Mouse (Mus musculus): ENCODE measurements around the gene S100z. TPM values are rescaled to one million over a fixed set of nuclear protein-coding genes. Genes with fewer than 3 reads are reported as not detected.

The S100z gene
- total RNA-seq, 1 experiment from 2014 or later: not detected

DNA sequence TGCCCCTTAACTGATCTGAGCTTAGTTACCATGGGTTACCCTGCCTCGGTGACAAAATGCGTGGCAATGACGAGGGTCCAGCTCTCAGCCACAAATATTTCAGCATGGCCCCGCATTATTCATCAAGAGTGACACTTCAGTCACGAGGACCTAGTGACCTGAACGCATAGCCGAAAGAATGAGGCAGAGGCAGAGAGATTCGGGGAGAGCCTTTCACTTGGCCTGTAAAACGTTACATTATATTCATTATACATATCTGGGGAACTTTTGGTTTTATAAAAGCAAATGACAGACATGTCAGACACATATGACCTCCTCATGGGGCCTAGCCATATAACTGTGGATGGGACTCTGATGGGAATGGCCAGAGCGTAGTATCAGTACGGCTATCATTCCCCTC lies 33.7 kb downstream of the S100z start, which contains the start of gene Crhbp:
Gene Crhbp (minus strand): TSS at position 101 of the 400 bp plus-strand sequence.
- DNase-seq: no peak

DNA sequence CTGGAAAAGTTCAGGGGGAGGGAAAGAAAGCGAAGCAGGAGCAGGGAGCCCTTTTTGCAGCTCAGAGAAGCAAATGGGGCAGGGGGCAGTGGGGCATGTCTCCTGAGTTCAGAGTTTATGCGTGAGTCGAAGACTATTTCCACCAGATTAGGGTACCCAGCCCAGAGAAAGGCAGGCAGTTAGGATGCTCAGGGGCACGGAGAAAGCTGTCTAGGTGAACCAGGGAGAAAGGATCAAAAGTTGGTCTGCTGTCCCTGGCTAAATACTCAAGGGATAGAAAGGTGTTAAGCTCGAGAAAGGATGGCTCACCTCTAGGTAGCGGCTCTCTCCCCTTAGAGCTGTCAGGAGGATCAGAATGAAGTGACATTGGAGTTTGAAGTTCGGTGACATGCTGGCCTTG lies 34.2 kb downstream of the S100z start:
- no peak for DNase-seq

DNA sequence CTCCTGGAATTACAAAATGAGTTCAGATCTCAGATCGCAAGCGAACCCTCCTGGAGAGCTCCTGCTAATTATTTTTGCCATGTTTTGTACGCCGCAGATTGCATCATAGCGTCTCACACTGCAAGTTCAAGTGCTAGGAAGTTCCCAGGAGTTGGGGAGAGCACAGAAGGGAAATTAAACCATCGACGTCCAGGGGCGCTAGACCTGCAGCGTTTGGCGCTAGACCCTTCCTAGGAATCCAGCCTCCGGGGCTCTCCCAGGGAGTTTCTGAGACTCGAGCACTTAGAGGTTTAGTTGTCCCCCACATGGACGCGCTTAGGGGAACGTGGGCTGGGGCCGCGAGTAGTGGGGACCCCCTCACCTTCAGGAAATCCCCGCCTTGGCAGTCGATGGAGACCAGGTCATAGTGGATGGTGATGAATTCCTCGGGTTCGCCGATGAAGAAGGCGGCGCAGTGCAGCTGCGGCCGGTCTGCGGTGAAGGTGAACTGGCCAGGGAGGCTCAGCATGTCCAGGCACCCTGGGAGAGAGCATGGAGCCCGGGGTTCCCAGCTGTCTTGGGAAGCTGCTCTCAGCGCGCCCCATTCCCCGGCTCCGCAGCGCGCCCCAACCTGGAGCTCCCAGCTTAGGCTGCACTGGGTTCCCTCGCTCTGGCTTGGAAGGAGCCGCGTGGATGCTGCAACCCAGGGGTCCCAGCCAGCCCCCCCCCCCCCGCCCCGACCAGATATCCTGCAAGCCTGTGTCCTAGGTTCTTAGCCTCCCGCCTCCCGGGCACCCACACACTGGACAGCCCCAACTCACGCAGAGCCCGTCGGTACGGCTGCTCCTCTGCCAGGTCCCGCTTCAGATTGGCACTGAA lies 34.9 kb downstream of the S100z start:
- peak; percentile 11 for DNase-seq

DNA sequence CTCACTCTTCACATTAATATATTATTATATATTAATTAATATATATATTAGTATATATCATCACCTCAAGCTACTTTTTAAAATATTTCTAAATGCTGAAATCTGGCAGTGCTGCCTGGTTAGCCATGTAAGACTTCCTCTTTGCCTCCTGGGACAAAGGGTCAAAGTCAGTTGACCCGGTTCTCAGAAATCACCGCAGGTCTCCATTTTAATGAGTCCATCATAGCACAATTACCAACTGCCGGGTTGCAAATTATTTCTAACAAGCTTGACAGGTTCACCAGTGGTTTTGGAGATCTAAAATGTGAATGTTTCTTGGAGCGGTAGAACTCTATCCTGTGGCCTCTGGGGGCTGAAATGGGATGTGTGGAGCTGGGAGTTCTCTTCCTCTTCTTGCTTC lies 35.6 kb downstream of the S100z start:
- no peak for DNase-seq

DNA sequence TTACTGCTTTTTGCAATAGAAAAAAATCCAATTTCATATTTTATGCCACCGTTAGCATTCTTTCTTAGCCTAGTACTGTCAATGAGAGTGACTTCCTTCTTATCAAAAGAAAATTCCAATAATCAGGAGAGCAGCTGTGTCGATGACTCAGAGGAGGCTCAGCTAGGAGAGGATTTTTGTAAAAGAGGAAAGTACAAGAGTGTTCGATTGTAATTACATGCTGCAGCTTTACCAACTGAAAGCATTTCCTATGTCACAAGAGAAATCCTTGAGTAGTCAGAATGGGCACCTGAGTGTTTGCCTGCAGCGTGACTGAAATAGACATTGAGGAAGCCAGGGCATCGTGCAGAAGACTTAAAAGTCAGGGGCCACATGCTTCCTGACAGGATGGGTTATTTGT lies 39.0 kb downstream of the S100z start:
- no peak for DNase-seq

DNA sequence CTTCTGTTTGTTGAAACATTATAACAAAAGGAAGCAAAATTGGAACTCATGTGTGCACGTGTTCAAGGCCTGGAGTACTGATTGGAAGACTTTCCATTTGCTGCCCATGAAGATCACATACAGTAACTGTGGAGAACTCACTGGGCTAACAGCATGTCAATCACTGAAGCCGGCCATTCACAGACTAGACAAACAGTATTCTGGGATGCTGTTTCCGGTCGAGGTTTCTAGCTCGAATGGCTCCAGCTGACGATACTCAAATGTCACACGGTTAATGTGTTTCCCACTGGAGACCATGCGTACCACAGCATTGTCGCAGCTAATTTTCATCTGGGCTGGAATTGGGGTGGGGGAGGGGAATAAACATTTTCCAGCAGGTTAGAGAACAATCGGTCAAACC lies 46.8 kb downstream of the S100z start:
- no peak for DNase-seq

DNA sequence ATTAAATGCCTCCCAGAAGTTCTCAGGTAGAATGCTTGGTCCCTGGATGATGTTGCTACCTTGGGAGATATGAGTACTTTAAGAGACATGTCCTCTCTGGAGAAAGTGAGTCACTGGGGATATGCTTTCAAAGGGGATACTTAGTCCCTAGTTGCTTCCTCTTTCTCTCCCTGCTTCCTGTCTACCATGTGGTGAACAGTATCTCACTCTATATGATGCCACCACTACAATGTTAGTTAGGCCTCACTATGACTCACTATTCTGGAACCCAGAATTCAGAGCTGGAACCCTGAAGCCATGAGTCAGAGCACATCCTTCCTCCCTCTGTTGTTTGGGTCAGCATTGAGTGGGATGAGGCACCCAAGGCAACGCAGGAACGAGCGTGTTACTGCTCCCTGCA lies 51.0 kb downstream of the S100z start:
- no peak for DNase-seq

Other genes starting within 250 kb of the S100z start
- 84.2 and 85.7 TPM in 2 replicates for gene Pde8b, start 228.4 kb downstream of the S100z start, total RNA-seq (2021)
- 29.6 and 32.8 TPM in 2 replicates for gene Zbed3, start 155.1 kb downstream of the S100z start, total RNA-seq (2021)
- 33.8 and 34.1 TPM in 2 replicates for gene Aggf1, start 103.4 kb downstream of the S100z start, total RNA-seq (2021)
- 0.23 TPM in 1 of 2 replicates, not detected in the other for gene Crhbp, start 33.8 kb downstream of the S100z start, total RNA-seq (2021)
- 0.22 and 1.2 TPM in 2 replicates for gene F2rl1, start 46.5 kb upstream of the S100z start, total RNA-seq (2021)
- 93.1 and 98.8 TPM in 2 replicates for gene F2r, start 139.8 kb upstream of the S100z start, total RNA-seq (2021)
- 0.38 and 0.48 TPM in 2 replicates for gene F2rl2, start 218.1 kb upstream of the S100z start, total RNA-seq (2021)

All from adrenal gland, postnatal 14 days (tissue).